Mouse (Mus musculus) testis, adult 2 months (tissue): ENCODE measurements around the gene Sbno2.

Experiments used
- CTCF ChIP-seq: fragments of 200-500 bp; IDR thresholded peaks from 2 replicates; pipeline ENCODE4 v1.5.1; 2012; ENCODE audit warnings: low read depth, mild to moderate bottlenecking, inconsistent platforms, low read length, moderate library complexity; ENCODE audit not compliant: control insufficient read depth, insufficient read depth, insufficient replicate concordance
- POLR2A ChIP-seq: fragments of 200-500 bp; IDR thresholded peaks from 2 replicates; pipeline ENCODE4 v1.6.1; 2012; ENCODE audit warnings: low read depth, mild to moderate bottlenecking, inconsistent platforms, low read length, moderate library complexity; ENCODE audit not compliant: control insufficient read depth

GRCm38 (mm10) chr10:80140666-80141035, 35.3 kb upstream of the Sbno2 start, which contains the start of gene Cbarp:
- TF ChIP-seq POLR2A (no peak), CTCF (no peak)
